Mouse (Mus musculus): Measurements from ENCODE around the gene Lgals7. TPM values are rescaled to one million over a fixed set of nuclear protein-coding genes. Genes with fewer than 3 reads are reported as not detected.

Lgals7 gene
- polyA plus RNA-seq, 1 experiment from 2014 or later, result 1.4 TPM

Other genes starting within 250 kb of the Lgals7 start
- not detected in 2 replicates for gene Acp7, start 232.5 kb upstream of the Lgals7 start, polyA plus RNA-seq (2014; fragmentation: Nextera tagmentation; extraction: Ambion mirVana)
- 3.8 TPM in 2 replicates for gene Fbxo27, start 171.0 kb upstream of the Lgals7 start, polyA plus RNA-seq (2014; fragmentation: Nextera tagmentation; extraction: Ambion mirVana)
- 5.8 and 6.0 TPM in 2 replicates for gene Fbxo17, start 147.0 kb upstream of the Lgals7 start, polyA plus RNA-seq (2014; fragmentation: Nextera tagmentation; extraction: Ambion mirVana)
- gene Mrps12, start 122.0 kb upstream of the Lgals7 start, polyA plus RNA-seq (2014; fragmentation: Nextera tagmentation; extraction: Ambion mirVana), result 127 and 135 TPM in 2 replicates
- gene Sars2, start 121.9 kb upstream of the Lgals7 start, polyA plus RNA-seq (2014; fragmentation: Nextera tagmentation; extraction: Ambion mirVana), result 25.9 and 27.7 TPM in 2 replicates
- gene Ccer2, start 107.7 kb upstream of the Lgals7 start, polyA plus RNA-seq (2014; fragmentation: Nextera tagmentation; extraction: Ambion mirVana), result not detected in 2 replicates
- gene Sirt2, start 97.1 kb upstream of the Lgals7 start, polyA plus RNA-seq (2014; fragmentation: Nextera tagmentation; extraction: Ambion mirVana), result 66.2 and 76.5 TPM in 2 replicates
- 39.0 and 43.9 TPM in 2 replicates for gene Nfkbib, start 96.3 kb upstream of the Lgals7 start, polyA plus RNA-seq (2014; fragmentation: Nextera tagmentation; extraction: Ambion mirVana)
- gene Rinl, start 74.9 kb upstream of the Lgals7 start, polyA plus RNA-seq (2014; fragmentation: Nextera tagmentation; extraction: Ambion mirVana), result 1.9 and 2.5 TPM in 2 replicates
- gene Hnrnpl, start 55.3 kb upstream of the Lgals7 start, polyA plus RNA-seq (2014; fragmentation: Nextera tagmentation; extraction: Ambion mirVana), result 331 and 342 TPM in 2 replicates
- 80.5 and 81.7 TPM in 2 replicates for gene Ech1, start 38.6 kb upstream of the Lgals7 start, polyA plus RNA-seq (2014; fragmentation: Nextera tagmentation; extraction: Ambion mirVana)
- 1.3 and 1.7 TPM in 2 replicates for gene Lgals4, start 30.0 kb upstream of the Lgals7 start, polyA plus RNA-seq (2014; fragmentation: Nextera tagmentation; extraction: Ambion mirVana)
- gene Capn12, start 17.6 kb downstream of the Lgals7 start, polyA plus RNA-seq (2014; fragmentation: Nextera tagmentation; extraction: Ambion mirVana), result 0.17 and 0.42 TPM in 2 replicates
- 141 and 144 TPM in 2 replicates for gene Actn4, start 98.5 kb downstream of the Lgals7 start, polyA plus RNA-seq (2014; fragmentation: Nextera tagmentation; extraction: Ambion mirVana)
- gene Eif3k, start 118.0 kb downstream of the Lgals7 start, polyA plus RNA-seq (2014; fragmentation: Nextera tagmentation; extraction: Ambion mirVana), result 392 and 400 TPM in 2 replicates
- gene Map4k1, start 118.2 kb downstream of the Lgals7 start, polyA plus RNA-seq (2014; fragmentation: Nextera tagmentation; extraction: Ambion mirVana), result 4.1 and 5.5 TPM in 2 replicates

Measured in midbrain, embryonic 11.5 days (tissue).